Mouse (Mus musculus): ENCODE measurements at regions not wholly inside any gene's neighbourhood (a gene's known extent, or its start where the extent isn't known, plus 50 kb on each side); places are given as distances from the start of the nearest gene placed in this dataset.

DNA sequence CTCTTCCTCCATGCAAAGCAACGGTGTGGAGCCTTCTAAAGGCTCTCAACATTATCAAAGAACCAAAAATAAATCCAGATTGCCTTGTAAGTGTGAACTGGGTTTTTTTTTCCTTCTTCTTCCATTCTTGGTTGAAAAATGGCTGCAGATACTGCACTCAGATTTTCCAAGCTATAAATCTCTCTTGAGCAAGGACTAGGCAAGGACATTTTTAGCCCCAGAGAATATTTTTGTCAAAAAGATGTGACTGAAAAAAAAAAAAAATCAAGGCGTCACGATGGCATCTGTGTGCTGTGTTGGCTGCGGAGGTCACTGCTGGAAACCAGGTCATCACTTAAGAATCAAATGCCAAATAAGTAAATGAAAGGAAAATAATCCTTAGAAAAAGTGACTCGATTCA lies 386.9 kb downstream of the Wdr11 start:
- intact Hi-C loops (cut with DNase I) = loop anchor here (10.0 kb wide), 1 partner anchor 324 kb away; no protein-coding TSS in a partner anchor

DNA sequence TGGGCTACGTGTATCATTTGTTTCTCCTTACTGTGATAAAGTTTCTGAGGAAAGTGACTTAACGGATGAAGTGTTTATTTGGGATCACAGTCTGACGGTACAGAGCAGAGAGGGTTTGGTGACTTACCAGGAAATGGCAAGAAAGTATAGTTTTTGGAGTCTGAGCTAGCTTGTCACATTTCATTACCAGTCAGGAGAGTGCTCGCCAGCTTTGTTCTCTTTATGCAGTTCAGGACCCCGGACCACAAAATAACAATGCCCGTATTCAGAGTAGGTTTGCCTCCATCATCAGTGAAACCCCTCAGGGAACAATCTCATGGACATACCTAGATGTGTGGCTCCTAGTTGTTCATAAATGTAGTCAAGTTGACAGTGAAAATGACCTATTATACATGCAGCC lies 387.7 kb downstream of the Wdr11 start:
- intact Hi-C loops (cut with DNase I) = loop anchor here (10.0 kb wide), 1 partner anchor 325 kb away; no protein-coding TSS in a partner anchor

DNA sequence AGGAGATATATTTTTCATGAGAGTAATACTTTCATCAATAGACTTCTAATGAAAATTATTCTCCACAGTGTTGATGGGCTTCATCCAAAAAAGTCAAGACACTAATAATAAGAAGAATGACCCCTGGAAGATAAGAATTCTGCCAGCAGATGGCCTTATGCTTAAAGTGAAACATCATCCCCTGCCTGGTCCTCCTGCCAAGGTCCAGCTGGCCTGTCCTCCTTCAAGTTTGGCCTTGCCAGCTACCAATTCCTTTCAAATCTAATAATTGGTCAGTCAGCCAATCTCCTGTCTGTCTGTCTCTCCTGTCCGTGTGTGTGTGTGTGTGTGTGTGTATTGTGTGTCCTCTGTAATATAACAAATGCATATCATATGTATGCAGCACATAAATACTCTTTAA lies 388.8 kb downstream of the Wdr11 start:
- intact Hi-C loops (cut with DNase I) = loop anchor here (5.0 to 10.0 kb wide), 3 partner anchors 117 to 292 kb away; no protein-coding TSS in a partner anchor

DNA sequence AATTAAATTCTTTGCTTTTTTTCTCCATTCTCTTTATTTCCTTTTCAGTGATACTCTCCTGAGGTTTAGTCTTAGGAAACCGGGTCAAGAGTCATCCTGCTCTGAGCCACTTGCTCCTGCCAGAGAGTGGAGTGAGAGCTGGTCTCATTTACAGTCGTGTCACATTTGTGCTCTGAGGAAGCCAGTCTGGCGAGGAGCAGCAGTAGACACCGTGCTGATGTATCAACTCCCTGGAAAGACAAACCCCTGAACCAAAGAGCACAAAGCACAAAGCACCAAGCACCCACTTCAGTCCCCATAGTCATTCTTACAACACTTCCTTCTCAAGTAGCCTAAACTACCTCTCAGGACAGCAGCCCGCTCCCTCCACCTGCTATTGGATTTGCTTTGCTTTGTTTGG lies 390.7 kb downstream of the Wdr11 start:
- intact Hi-C loops (cut with DNase I) = loop anchor here (5.0 to 10.0 kb wide), 3 partner anchors 115 to 290 kb away; no protein-coding TSS in a partner anchor

DNA sequence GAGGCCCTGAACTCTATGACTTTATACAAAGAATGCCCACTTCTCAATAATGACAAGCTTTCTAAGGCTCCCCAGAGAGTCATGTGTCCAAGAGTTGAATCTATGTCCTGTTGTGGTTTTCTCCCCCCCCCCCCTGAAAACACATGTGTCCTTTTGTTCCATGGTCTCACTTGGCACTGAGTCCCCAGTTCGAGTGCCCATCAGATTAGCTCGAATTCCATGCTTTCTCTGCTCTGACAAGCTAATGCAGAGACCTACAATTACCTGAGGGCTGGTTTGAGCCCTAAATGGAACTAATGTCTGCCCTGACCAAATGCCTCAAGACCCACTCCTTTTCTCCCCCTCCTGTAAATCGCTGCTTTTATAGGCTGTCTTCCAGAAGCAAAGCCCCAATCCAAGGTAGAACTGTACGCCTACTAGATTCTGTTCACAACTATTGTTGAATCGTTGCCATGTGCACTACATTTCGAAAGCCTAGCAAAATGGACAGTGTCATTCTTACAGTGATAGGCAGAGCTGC lies 392.0 kb downstream of the Wdr11 start:
- intact Hi-C loops (cut with DNase I) = loop anchor here (5.0 to 10.0 kb wide), 3 partner anchors 114 to 289 kb away; no protein-coding TSS in a partner anchor

DNA sequence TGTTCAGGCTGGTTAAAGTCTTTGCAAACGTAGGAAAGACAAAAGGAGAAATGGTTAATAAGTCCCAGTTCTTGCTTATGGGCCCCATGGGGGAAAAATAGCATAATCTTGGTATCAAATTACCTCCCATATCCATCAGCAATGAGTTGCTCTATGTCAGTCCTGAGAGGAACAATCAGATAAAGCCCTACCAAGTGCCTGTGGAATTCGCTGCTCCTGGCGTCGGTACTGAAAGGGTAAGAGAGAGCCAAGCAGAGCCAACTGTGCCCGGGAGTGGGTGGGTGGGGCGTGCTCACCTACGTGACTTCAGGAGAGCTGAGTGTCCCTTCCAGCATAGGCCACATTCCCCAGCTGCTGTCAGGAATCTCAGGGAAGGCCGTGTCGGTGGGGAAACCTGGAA lies 392.7 kb downstream of the Wdr11 start:
- intact Hi-C loops (cut with DNase I) = loop anchor here (5.0 to 10.0 kb wide), 3 partner anchors 113 to 288 kb away; no protein-coding TSS in a partner anchor

DNA sequence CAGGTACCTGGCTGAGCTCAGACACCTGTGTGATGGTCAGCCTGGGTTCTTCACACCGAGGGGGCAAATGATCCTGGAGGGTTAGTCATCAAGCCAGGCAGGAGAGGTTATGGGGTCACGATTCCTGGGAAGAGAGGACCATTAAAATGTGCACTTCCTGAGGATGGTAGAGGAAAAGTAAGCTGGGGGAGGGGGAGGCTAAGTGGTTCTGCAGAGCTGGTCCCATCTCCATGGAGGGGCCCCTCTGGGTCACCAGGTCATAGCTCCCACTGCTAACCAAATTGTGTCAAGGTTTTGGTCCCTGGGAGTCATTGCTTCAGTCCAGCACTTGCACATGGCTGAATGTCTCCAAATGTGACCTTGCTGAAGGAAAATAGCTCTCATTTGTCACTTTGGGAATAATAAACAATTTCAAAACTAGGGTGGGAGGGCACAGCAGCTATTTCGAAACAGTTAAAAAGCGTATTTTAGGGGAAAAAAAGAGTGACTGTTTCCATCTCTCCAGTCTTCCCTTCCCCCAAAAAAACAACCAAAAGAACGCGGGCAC lies 395.5 kb downstream of the Wdr11 start:
- intact Hi-C loops (cut with DNase I) = loop anchor here (10.0 kb wide), 1 partner anchor 188 kb away; no protein-coding TSS in a partner anchor

DNA sequence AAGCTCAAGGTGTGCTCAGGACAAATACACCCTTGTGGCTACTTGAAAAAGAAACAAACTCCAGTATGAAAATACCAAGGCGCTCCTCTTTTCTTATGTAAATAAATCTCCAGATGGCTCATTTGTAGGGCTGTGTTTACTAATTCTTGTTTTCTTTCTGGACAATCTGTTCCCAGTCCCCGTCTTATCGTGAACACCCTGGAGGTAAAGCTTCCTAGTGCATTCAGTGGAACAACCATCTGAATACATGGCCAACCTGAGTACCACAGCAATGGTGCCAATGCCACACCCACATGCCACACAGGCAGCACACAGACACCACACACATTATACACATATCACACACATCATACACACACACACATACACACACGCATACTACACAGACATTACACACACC lies 396.1 kb downstream of the Wdr11 start:
- intact Hi-C loops (cut with DNase I) = loop anchor here (10.0 kb wide), 1 partner anchor 187 kb away; no protein-coding TSS in a partner anchor

DNA sequence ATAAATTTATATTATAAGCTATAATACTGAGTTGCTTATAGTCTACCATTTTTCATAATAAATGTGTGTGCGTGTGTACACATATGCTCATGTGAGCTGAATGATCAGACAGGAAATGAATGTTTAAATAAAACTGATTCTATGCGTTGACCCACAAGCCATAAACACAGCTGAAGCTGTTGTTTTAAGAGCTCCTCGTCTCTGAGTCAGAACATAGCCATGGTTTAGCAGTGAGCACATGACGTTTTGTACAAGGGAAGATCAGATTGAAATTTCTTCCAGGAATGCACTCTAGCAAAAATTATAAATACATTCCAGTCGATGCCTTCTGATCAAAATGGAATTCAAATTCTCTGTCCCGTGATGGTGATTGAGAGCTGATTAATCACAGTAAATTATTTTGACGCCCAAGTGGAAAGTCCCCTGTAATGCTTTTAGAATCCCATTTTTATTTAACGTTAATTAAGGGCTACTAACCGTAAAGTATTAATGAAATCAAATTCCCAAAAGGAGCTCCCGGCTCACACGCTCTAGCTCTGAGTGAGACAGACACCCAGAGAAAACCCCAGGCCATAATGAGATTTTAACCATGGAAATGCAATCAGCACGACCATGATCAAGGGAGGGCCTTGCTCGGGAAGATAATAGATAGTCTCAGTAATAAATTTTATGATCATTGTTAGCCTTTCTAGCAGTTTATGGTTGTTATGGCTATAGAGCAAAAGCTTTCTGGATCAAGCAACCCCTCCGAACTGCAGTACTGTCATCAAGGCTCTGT lies 402.0 kb downstream of the Wdr11 start:
- intact Hi-C loops (cut with DNase I) = no loop called here

DNA sequence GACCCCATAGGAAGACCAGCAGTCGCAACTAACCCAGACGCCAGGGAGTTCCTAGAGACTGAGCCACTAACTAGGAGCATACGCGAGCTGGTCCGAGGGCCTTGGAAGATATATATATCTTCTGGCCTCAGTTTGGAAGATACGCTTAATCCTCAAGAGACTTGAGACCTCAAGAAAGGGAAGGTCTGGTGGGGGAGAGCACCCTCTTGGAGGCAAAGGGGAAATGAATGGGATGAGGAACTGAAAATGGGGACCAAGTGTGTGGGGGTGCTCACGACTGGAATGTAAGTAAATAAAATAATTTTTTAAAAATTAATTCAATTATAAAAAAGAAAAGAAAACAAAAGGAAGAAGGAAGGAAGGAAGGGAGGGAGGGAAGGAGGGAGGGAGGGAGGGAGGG lies 403.9 kb downstream of the Wdr11 start:
- intact Hi-C loops (cut with DNase I) = no loop called here

DNA sequence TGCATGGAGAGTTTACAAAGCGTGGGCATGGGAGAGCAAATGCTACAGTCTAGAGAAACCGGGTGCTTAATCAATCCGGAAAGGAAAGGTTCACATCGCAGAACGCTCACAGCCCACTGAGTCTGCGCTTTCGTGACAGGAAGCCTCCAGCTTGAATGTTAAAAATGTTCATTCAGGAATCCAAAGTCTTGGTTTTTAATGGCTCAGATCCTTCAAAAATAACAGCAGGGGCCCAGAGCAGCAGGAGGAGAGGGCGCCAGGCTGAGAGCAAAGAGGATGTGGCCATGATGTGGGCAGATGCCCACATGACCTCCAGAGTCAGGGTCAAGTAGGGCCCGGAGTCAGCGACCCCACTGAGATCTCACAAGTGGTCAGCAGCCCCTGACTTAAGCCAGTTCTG lies 409.4 kb downstream of the Wdr11 start:
- intact Hi-C loops (cut with DNase I) = no loop called here

DNA sequence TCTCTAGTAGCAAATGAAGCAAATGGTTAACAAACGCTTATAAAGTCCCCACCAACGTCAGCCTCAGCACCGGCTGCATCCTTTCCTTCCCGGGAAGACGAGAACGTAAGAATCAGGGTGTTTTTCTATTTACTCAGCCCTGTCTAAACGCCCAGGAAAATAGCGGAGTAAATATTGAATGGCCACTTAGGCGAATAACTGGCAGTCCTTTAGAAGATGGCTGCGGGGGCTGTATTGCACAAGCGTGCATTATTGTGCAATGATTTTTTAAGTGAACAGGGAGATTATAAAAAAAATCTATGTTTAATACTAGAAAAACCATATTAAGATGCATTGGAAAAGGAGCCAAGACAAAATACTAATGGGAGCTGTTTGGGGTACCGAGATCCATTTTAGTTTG lies 410.3 kb downstream of the Wdr11 start:
- intact Hi-C loops (cut with DNase I) = no loop called here

DNA sequence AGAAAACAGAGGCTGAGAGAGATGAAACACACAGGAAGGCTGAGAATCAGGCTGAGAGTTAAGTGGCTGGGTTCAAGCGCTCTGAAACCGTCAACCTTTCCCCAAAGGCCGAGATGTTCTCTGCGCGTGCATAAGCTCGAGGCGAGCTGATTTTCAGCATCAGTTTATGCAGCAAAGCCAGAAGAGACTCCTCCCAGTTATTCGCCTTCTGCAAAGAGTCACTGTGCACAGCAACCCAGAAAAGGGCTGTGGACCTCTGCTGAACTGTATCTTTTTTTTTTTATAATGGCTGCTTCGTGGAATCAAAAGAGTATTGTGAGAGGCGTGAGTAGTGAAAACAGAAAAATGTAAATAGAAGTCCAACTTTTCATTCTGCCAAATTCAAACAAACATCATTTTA lies 413.7 kb downstream of the Wdr11 start:
- intact Hi-C loops (cut with DNase I) = no loop called here

DNA sequence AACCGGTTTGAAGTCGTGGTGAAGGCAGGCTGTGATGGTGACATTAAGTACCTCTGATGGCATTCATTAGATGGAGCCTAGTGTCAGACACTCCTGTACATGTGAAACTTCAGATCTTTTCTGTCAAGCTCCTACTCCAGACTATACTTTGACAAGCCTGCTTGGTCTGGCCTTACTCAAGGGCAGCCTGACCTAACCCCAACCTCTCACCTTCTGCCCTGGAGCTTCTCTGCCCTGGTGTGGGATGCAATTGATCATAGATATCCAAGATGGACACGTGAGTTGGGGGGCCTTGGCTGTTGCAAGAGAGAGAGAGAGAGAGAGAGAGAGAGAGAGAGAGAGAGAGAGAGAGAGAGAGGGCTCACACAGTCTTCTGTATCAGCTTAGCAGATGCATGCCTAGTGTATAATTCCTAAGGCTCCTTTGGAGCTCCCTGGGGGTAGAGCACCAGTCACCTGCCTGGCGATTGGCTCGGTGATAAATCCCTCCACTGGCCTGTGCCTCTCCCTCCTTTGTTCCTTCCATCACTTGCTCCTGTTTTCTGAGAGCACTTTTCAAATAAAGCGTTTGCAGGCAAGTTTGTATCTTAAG lies 416.4 kb downstream of the Wdr11 start:
- intact Hi-C loops (cut with DNase I) = no loop called here

DNA sequence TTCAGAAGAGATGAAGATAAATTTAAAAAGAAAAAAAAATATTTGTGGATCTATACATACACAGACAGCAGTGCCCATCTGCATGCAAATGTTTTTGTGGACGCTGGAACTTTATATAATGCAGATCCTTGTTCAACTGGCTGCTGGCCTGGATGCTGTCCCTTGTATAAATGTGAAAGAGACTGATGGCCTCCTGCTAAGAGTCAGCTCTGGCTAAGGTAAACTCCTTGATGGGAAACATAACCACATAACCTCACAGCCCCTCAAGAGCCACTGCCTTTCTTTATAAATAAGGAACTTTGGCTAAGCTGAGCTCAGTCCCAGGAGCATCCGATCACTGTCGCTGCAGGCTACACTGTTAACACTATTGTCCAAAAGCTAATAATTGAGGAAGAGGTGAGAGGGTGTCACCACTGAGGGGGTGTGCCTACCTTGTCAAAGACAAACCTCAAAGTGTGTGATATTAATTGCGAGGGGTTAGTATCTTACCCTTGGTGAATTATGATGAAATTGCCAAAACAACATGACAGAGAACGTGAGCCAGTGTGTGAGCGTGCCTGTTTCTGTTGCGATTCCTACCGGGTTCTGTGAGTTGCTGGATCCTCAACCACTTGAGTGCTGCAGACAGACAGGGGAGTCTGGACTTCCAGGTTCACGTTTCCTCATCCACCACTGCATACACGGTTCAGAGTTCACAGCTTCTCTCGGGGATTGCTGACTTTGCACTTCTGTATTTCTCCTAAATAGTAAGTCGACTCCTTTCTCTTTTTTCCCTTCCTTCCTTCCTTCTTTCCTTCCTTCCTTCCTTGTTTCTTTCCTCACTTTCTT lies 417.1 kb downstream of the Wdr11 start:
- intact Hi-C loops (cut with DNase I) = no loop called here

DNA sequence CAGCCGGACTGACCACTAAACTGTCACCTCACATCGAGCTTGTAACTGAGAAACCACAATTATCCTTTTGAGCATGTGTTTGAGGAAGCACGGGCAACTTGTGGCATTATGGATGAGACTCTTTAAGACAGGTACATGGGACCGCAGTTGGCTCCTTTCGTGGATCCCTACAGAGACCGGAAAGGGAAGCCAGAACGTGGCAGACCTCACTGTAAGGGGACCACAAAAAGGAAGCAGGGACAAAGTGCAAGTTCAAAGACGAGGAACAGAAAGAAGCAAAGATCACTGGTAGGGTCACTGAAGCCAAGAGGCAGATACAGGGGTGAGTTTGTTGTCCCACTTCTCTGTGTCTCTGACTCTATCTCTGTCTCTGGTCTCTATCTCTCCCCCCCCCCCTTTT lies 420.4 kb downstream of the Wdr11 start:
- intact Hi-C loops (cut with DNase I) = no loop called here

DNA sequence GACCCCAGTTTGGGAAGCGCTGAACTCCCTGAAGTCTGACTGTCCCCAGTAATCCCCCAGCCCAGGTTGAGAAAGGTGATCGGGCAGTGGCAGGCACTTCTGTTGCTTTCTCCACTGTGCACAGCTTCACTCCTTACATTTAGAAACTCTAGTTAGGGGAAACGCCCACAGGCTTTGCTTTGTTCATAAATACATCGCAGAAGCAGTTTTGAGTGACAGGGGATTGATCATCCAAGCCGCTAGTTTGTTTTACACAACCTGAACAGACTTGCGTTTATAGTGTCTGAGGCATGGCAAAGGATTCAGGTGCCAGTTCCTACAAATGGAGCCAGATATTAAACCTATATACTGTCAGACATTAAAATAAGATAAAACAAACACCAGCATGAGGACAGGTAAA lies 421.4 kb downstream of the Wdr11 start:
- intact Hi-C loops (cut with DNase I) = no loop called here

DNA sequence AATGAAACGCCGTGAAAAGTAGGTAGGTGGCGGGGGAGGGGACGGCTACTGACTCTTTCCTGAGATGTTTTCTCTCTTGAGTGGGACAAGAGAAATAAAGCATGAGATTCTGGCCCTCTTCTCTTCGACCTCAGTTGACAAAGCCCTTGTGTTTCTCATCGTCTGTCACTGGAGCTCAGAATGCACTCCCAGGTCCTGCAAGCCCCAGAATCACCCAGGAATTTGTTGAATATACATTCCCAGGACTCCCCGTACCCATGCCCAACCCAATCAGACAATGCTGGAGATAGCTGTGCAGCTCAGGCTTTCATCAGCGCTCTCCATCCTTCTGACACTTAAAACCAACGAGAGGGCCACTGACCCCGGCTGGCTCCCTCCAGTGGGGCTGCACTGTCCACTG lies 422.9 kb downstream of the Wdr11 start:
- intact Hi-C loops (cut with DNase I) = no loop called here

DNA sequence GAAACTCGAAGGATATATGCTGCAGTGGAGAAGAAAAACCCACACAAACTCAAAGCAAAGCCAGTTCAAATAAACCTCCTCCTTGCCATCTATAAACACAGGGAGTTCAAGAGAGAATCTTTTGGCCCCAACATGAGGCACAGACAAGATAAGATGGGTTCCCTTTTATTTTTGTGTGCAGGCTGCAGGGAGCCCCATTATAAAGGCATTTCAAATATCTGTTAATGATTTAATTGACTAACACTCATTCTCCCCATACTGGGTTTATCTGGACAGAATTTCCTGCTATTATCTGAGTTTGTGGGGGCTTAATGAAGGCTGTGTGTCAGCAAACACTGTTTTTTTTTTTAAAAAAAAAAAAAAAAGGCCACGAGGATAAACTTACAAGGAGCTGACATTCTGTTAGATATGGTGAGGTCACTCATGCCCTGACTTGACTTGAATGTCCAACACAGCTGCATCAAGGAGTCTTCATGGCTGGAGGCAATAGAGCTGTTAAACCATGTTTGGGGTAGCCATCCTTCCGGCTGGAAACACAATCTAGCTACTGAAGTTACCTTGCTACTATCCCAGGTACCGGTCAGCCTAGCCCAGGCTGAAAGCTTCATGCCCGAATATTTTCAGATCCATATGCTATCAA lies 423.8 kb downstream of the Wdr11 start:
- intact Hi-C loops (cut with DNase I) = no loop called here

DNA sequence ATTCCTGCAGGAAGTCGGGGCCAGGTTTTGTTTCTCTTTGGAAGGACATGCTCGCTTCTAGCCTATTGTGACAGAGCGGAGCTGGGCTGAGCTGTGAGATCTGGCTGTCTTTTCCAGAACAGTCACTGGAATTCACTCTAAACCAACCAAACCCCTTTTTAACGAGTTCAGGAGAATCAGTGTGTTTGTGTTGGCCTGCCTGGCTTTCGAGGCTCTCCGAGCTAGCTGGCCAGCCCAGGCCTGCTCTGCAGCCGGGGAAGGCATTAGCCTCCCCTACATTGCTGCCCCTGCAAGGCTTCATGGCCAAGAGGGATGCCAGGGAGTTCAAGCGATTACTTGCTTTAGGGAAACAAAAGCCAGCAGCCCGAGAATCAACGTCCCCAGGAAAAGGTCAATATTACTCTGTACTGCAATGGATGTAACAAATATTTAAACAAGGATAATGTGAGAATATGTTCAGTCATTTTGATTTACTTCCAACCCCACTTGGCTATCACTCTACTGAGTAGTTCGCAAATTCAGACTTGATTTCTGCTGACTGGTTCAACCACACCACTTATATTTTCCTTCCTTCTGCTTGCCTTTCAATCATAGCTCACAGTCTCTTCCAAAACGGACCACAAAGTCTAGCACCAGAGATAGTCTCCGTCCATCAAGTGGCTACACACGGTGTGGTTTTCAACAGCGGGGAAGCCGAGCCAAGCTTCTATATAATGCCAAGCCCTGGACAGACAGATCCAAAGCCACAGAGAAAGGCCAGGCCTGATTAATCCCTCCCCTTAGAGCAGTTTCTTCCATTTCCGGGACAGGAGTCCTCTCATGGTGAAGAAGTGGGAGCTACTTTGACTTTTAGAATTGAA lies 424.6 kb downstream of the Wdr11 start:
- intact Hi-C loops (cut with DNase I) = no loop called here

All from adrenal gland (tissue).